Mouse (Mus musculus) cerebellum, adult 2 months (tissue): Measurements from ENCODE around the gene Myh15.

Experiments used
- CTCF ChIP-seq: fragments of 200-500 bp; IDR thresholded peaks from 2 replicates; pipeline ENCODE4 v1.5.1; 2011; ENCODE audit warnings: low read depth, mild to moderate bottlenecking, control low read depth, low read length, moderate library complexity, borderline replicate concordance; ENCODE audit not compliant: insufficient read depth
- POLR2A ChIP-seq: fragments of 200-500 bp; IDR thresholded peaks from 2 replicates; pipeline ENCODE4 v1.6.1; 2011; ENCODE audit warnings: low read length, control low read depth, borderline replicate concordance; ENCODE audit not compliant: insufficient read depth

- TF ChIP-seq CTCF (no peak), POLR2A (no peak)
These were observed 117.8 kb downstream of the Myh15 start for GRCm38 (mm10) chr16:49175077-49175476.
